In genomic region chr8:123343422-123343821, GRCm38 (mm10) we compare ENCODE assay signal across 16 mouse cellular contexts. TPM values are rescaled to one million over a fixed set of nuclear protein-coding genes. Genes with fewer than 3 reads are reported as not detected.
DNase-seq lines count a peak whose midpoint lies in the region; ATAC-seq and TF ChIP-seq lines count a peak whose summit lies in the region.
"Had no signal": no experiment of that assay in that cellular context is flagged by ENCODE, and none has a peak within 500 bp of the region (broad histone marks: within the 10 kb centered on the region; RNA-seq: fewer than 3 reads in every experiment).

No protein-coding gene starts in this region.

- 0 out of 2 replicates have a peak overlapping the region, but pooled peaks have one; percentile 1 for H3K27ac ChIP-seq in lung, embryonic 15.5 days
- H3K27ac ChIP-seq: gastrocnemius, adult 2 months; midbrain, embryonic 15.5 days had no signal

- peaks cover 24% of the 10 kb centered on the region for H3K4me1 ChIP-seq in lung, embryonic 15.5 days
- peaks cover 3% of the 10 kb centered on the region; the same call in 1 of the 2 replicates for H3K4me1 ChIP-seq in lung, adult 2 months (ENCODE audit: control insufficient read depth, insufficient read depth, low read length)
- H3K4me1 ChIP-seq: midbrain, embryonic 15.5 days had no signal

- H3K9me3 ChIP-seq in lung, embryonic 15.5 days = no peaks in the 10 kb centered on the region
- H3K9me3 ChIP-seq: midbrain, embryonic 15.5 days had no signal

- no peak overlapping the region for H3K4me3 ChIP-seq in lung, embryonic 15.5 days
- no peak overlapping the region for H3K4me3 ChIP-seq in lung, adult 2 months (replicated peaks; ENCODE audit: extremely low read depth, low read depth, low read length)
- H3K4me3 ChIP-seq: gastrocnemius, adult 2 months; midbrain, embryonic 15.5 days had no signal

- ATAC-seq in lung, embryonic 15.5 days (ENCODE audit: borderline replicate concordance, extremely low read depth, low FRiP score, low TSS enrichment) = no peak
- ATAC-seq in granulocyte monocyte progenitor cell, adult 5-6 weeks (replicated peaks; ENCODE audit: poor library complexity, severe bottlenecking) = peak; percentile 57
- ATAC-seq in monocyte, adult 5-6 weeks (replicated peaks; ENCODE audit: insufficient number of reproducible peaks, low FRiP score, low TSS enrichment, poor library complexity, severe bottlenecking) = peak; percentile 38; the same call in 1 of the 2 replicates
- ATAC-seq: forebrain, embryonic 16.5 days; midbrain, embryonic 15.5 days had no signal

- no peaks in the 10 kb centered on the region for H3K27me3 ChIP-seq in lung, embryonic 15.5 days
- H3K27me3 ChIP-seq: midbrain, embryonic 15.5 days had no signal

- no peak for DNase-seq in lung, adult 2 months
- peak; percentile 35 to 74 for DNase-seq in kidney, postnatal 25 days
- no peak for DNase-seq in Muller cell, postnatal 12 days (ENCODE audit: inconsistent ontology term)
- DNase-seq in gastrocnemius, postnatal 4 days (ENCODE audit: low spot score in 2 of 2) = no peak
- DNase-seq in adrenal gland, postnatal 36 days = no peak
- DNase-seq: cerebellum, postnatal 14 days; gastrocnemius, adult 2 months; layer of hippocampus, adult 9-11 months; liver; right cerebral cortex, postnatal 25 days; thymus, postnatal 14 days had no signal

- no peak overlapping the region for H3K9ac ChIP-seq in lung, embryonic 15.5 days
- H3K9ac ChIP-seq: midbrain, embryonic 15.5 days had no signal

- H3K4me2 ChIP-seq in lung, embryonic 15.5 days = no peak overlapping the region
- H3K4me2 ChIP-seq: midbrain, embryonic 15.5 days had no signal

- 67% methylated on average over 12 of the region's 12 CpGs for WGBS in lung, embryonic 15.5 days
- 65% methylated on average over 12 of the region's 12 CpGs for WGBS in lung, adult 2 months

- TF ChIP-seq POLR2A in lung, adult 2 months (IDR thresholded peaks at IDR 0.05; ENCODE audit: borderline replicate concordance, extremely low read depth, low read depth, low read length) = no peak

- TF ChIP-seq CTCF in lung, adult 2 months (IDR thresholded peaks at IDR 0.05; ENCODE audit: insufficient read depth, low read length) = no peak

- no peaks in the 10 kb centered on the region for H3K36me3 ChIP-seq in lung, embryonic 15.5 days

RNA-seq across cellular contexts. Expression of gene Spire2, which starts 10.9 kb away (rescaled TPM):
- polyA plus RNA-seq in lung, embryonic 15.5 days (2015; fragmentation: Nextera tagmentation; extraction: Ambion mirVana) = 1.3 and 1.4 TPM in 2 replicates
- polyA plus RNA-seq in lung, adult 2 months (2012; rRNA removed) = 5.2 TPM in 2 replicates
- not detected in 2 replicates for total RNA-seq in granulocyte monocyte progenitor cell, adult 5-6 weeks (2014; fragmentation: Nextera tagmentation)
- 0.13 TPM in 1 of 2 replicates, not detected in the other for total RNA-seq in granulocyte monocyte progenitor cell, adult 5-6 weeks (2017)
- total RNA-seq in monocyte, adult 5-6 weeks (2017) = 0.32 TPM in 1 of 3 replicates, not detected in the others
- 1 to 10 TPM in 1 of 2 experiments, under 1 TPM in 1; 0.70 to 1.3 TPM for total RNA-seq in gastrocnemius, postnatal 4 days (2021)
- 1 to 10 TPM; 1.1 to 1.4 TPM for total RNA-seq in adrenal gland, postnatal 36 days (2021)
- total RNA-seq: gastrocnemius, adult 2 months had no signal

RNA-seq across cellular contexts. Expression of gene Fanca, which starts 25.0 kb away (rescaled TPM):
- 29.0 and 30.0 TPM in 2 replicates for polyA plus RNA-seq in lung, embryonic 15.5 days (2015; fragmentation: Nextera tagmentation; extraction: Ambion mirVana)
- polyA plus RNA-seq in lung, adult 2 months (2012; rRNA removed) = 17.8 and 21.8 TPM in 2 replicates
- total RNA-seq in granulocyte monocyte progenitor cell, adult 5-6 weeks (2014; fragmentation: Nextera tagmentation) = 52.0 and 70.0 TPM in 2 replicates
- 30.2 and 39.5 TPM in 2 replicates for total RNA-seq in granulocyte monocyte progenitor cell, adult 5-6 weeks (2017)
- total RNA-seq in monocyte, adult 5-6 weeks (2017) = 11.2 to 31.4 TPM (median 24.6 TPM) in 3 replicates
- total RNA-seq in gastrocnemius, postnatal 4 days (2021) = 10 to 100 TPM in 1 of 2 experiments, 1 to 10 TPM in 1; 9.5 to 12.1 TPM
- total RNA-seq in adrenal gland, postnatal 36 days (2021) = 10 to 100 TPM in 1 of 2 experiments, 1 to 10 TPM in 1; 1.9 to 10.5 TPM
- total RNA-seq: gastrocnemius, adult 2 months had no signal

RNA-seq across cellular contexts. Expression of gene Tcf25, which starts 30.1 kb away (rescaled TPM):
- 143 and 162 TPM in 2 replicates for polyA plus RNA-seq in lung, embryonic 15.5 days (2015; fragmentation: Nextera tagmentation; extraction: Ambion mirVana)
- polyA plus RNA-seq in lung, adult 2 months (2012; rRNA removed) = 150 and 188 TPM in 2 replicates
- 110 and 113 TPM in 2 replicates for total RNA-seq in granulocyte monocyte progenitor cell, adult 5-6 weeks (2014; fragmentation: Nextera tagmentation)
- 194 and 224 TPM in 2 replicates for total RNA-seq in granulocyte monocyte progenitor cell, adult 5-6 weeks (2017)
- total RNA-seq in monocyte, adult 5-6 weeks (2017) = 415 to 577 TPM (median 562 TPM) in 3 replicates
- 100 to 1,000 TPM; 174 to 177 TPM for total RNA-seq in gastrocnemius, postnatal 4 days (2021)
- total RNA-seq in adrenal gland, postnatal 36 days (2021) = 100 to 1,000 TPM; 213 to 255 TPM

Comparison
In these comparisons a context has a peak if more than half of its experiments do, and no peak if none do; other contexts are left out.
1. DNase-seq: peak in kidney, postnatal 25 days (2 of 2); none in lung, adult 2 months (single experiment), Muller cell, postnatal 12 days (single experiment), gastrocnemius, postnatal 4 days (0 of 2) and adrenal gland, postnatal 36 days (0 of 2).